Mouse (Mus musculus) kidney, postnatal 0 days (tissue): ENCODE results near the gene Olfr54. TPM values are rescaled to one million over a fixed set of nuclear protein-coding genes. Genes with fewer than 3 reads are reported as not detected.
"Not testable (repeated sequence)": the region's sequence is repeated elsewhere in the genome, so short reads cannot be mapped to it uniquely, and the experiment has no call there.

Source experiments
- ATAC-seq: fragments of 200-750 bp; cut with Nextera tagmentation; replicated peaks from 2 replicates; pipeline ENCODE4 v1.8.0; 2017; ENCODE audit warnings: low read depth, moderate number of reproducible peaks, moderate TSS enrichment, moderate library complexity; ENCODE audit not compliant: low FRiP score
- DNase-seq: peaks from one replicate; pipeline ENCODE4 v3.0.0-alpha.2; 2016; ENCODE audit warnings: low spot score
- H3K27ac ChIP-seq: fragments of 300-500 bp; sonication (generic); 2 replicates; pipeline ENCODE4 v1.5.1; 2014; ENCODE audit warnings: mild to moderate bottlenecking
- H3K27me3 ChIP-seq: fragments of 300-500 bp; sonication (generic); 2 replicates; pipeline ENCODE4 v1.6.1; 2014; ENCODE audit warnings: low read length, mixed read lengths; ENCODE audit not compliant: insufficient read depth
- H3K36me3 ChIP-seq: fragments of 300-500 bp; sonication (generic); 2 replicates; pipeline ENCODE4 v1.6.1; 2014; ENCODE audit warnings: low read length, mixed read lengths; ENCODE audit not compliant: insufficient read depth
- H3K4me1 ChIP-seq: fragments of 300-500 bp; sonication (generic); replicated peaks from 2 replicates; pipeline ENCODE4 v1.6.1; 2014; ENCODE audit warnings: antibody characterized with exemption, low read length, mixed read lengths; ENCODE audit not compliant: insufficient read depth
- H3K4me2 ChIP-seq: fragments of 300-500 bp; sonication (generic); 2 replicates; pipeline ENCODE4 v1.6.1; 2014; ENCODE audit warnings: mild to moderate bottlenecking, low read length, moderate library complexity, mixed read lengths
- H3K4me3 ChIP-seq: fragments of 300-500 bp; sonication (generic); replicated peaks from 2 replicates; pipeline ENCODE4 v1.5.1; 2014; ENCODE audit warnings: low read depth, low read length
- H3K9ac ChIP-seq: fragments of 300-500 bp; sonication (generic); 2 replicates; pipeline ENCODE4 v1.6.1; 2014; ENCODE audit warnings: low read depth, low read length
- H3K9me3 ChIP-seq: fragments of 300-500 bp; sonication (generic); replicated peaks from 2 replicates; pipeline ENCODE4 v1.6.1; 2016; ENCODE audit warnings: low read length, inconsistent platforms, mixed read lengths
- CTCF ChIP-seq: IDR thresholded peaks from 2 replicates; pipeline ENCODE4 v1.5.1; 2016; ENCODE audit warnings: antibody characterized with exemption, low read depth, mild to moderate bottlenecking, moderate library complexity
- WGBS: fragments of 180-500 bp; shearing (Covaris S2); extraction: QIAGEN DNeasy Blood & Tissue Kit; methylation state at CpG from one replicate; pipeline ENCODE4 v1.1.7; 2014; 5-methylcytosine and 5-hydroxymethylcytosine counted together
- polyA plus RNA-seq: library from polyadenylated mRNA; unstranded; fragments of >200 nt; fragmentation: Nextera tagmentation; extraction: Ambion mirVana; gene quantifications from 2 replicates; pipeline ENCODE4 v1.2.1, GENCODE M21; 2015

Olfr54 gene
- polyA plus RNA-seq, 1 experiment from 2014 or later = not detected

DNA sequence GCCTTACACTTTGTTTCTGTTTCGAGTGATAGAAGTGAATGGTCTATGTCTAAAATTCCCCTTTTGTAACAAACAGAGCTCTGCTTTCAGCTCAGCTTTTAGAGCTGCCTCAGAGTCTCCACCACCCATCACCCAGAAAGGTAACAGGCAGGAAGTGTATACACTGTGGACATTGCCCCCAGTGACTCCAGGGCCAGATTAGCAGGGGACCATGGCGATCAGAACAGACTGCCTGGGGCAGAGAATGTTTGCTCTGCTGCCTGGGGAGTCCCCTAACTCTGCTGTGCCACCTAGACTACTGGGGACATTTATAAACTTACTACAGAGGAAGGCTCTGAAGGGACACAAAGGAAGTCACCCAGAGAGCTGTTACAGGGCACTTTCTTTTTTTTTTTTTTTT is 2.3 kb downstream of the Olfr54 start:
- 50% methylated on average over 2 of the region's 2 CpGs for WGBS
- no peak for ATAC-seq
- no peaks in the 10 kb centered on the region for H3K27me3 ChIP-seq
- TF ChIP-seq CTCF = no peak
- no peak for DNase-seq
- no peaks in the 10 kb centered on the region for H3K4me1 ChIP-seq
- H3K36me3 ChIP-seq = no peaks in the 10 kb centered on the region
- no peak overlapping the region for H3K4me3 ChIP-seq
- no peaks in the 10 kb centered on the region for H3K9me3 ChIP-seq
- H3K9ac ChIP-seq = no peak overlapping the region
- H3K4me2 ChIP-seq = no peak overlapping the region
- H3K27ac ChIP-seq = no peak overlapping the region

DNA sequence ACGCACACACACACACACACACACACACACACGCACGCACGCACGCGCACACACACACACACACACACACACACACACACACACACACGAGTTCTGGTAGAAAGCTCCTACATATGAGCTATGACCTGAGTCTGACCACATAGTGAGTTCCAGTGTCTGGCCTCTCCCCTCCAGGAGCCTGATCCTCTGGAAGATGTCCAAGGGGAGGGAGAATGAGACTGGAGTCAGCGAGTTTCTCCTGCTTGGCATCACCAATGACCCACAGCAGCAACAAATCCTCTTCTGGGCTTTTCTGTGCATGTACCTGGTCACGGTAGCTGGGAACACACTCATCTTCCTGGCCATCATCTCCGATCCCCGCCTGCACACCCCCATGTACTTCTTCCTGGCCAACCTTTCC is 12.8 kb downstream of the Olfr54 start:
- H3K27me3 ChIP-seq, H3K36me3 ChIP-seq, H3K27ac ChIP-seq, H3K4me2 ChIP-seq, H3K4me3 ChIP-seq, ATAC-seq, H3K9me3 ChIP-seq, H3K4me1 ChIP-seq, H3K9ac ChIP-seq, DNase-seq: not testable (repeated sequence)
- WGBS = 85% methylated on average over 10 of the region's 11 CpGs

DNA sequence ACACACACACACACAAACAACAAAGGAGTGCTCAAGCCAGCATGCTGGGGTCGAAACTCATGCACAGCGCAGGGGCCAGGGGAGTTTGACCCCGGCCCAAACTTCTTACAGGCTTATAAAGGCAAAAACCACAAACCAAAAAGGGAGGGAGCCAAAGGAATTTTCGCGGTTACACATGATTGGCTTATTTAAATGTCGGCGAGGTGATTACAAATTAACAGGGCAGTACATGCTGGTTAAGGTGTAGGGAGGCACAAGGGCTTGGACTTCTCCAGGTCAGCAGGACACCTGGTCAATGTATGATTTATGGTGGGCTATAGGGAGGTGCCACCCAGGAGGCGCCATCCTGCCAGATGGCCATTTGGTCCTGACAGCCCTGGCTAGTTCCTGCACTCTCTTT is 15.3 kb downstream of the Olfr54 start:
- not testable (repeated sequence) for H3K36me3 ChIP-seq, H3K27ac ChIP-seq, H3K9ac ChIP-seq, DNase-seq, H3K27me3 ChIP-seq, H3K4me2 ChIP-seq, ATAC-seq, H3K4me3 ChIP-seq, H3K9me3 ChIP-seq, H3K4me1 ChIP-seq
- 31% methylated on average over 8 of the region's 8 CpGs for WGBS

DNA sequence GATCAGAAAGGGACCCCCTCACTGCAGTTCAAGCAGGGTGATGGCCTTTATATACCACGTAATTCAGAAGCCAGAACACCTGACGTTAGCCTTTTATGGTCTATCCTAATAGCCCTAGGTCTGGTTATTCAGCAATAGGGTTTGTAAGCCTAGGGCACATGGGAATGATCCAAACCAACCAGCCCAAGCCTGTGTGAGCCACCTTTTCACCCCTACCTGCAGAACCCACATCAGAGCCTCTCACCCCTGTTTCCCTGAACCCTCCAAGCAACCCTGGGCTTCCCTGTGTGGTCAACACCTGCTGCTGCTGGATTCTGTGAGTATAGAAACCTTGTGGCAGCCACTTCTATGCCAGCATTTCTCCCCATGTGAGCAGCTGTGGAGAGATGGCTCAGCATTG is 16.2 kb downstream of the Olfr54 start:
- H3K27me3 ChIP-seq = no peaks in the 10 kb centered on the region
- no peak overlapping the region for H3K4me2 ChIP-seq
- H3K9ac ChIP-seq = no peak overlapping the region
- WGBS = 50% methylated on average over 2 of the region's 2 CpGs
- no peaks in the 10 kb centered on the region for H3K9me3 ChIP-seq
- no peaks in the 10 kb centered on the region for H3K36me3 ChIP-seq
- ATAC-seq = no peak; the same call in 1 of the 2 replicates
- TF ChIP-seq CTCF = no peak
- no peak overlapping the region for H3K4me3 ChIP-seq
- H3K27ac ChIP-seq = no peak overlapping the region
- DNase-seq = no peak
- no peaks in the 10 kb centered on the region for H3K4me1 ChIP-seq

GRCm38 (mm10) chr11:51032851-51033250 is 18.8 kb downstream of the Olfr54 start:
- H3K4me1 ChIP-seq = no peaks in the 10 kb centered on the region
- peak; percentile 91 for TF ChIP-seq CTCF
- H3K9ac ChIP-seq = no peak overlapping the region
- no peak overlapping the region for H3K27ac ChIP-seq
- no peak overlapping the region for H3K4me3 ChIP-seq
- 27% methylated on average over 1 of the region's 1 CpGs for WGBS
- H3K27me3 ChIP-seq = no peaks in the 10 kb centered on the region
- H3K4me2 ChIP-seq = no peak overlapping the region
- no peaks in the 10 kb centered on the region for H3K9me3 ChIP-seq
- DNase-seq (peak; percentile 53), ATAC-seq (no peak)
- H3K36me3 ChIP-seq = no peaks in the 10 kb centered on the region

GRCm38 (mm10) chr11:51034141-51034540 is 20.1 kb downstream of the Olfr54 start:
- DNase-seq, H3K4me2 ChIP-seq, H3K27me3 ChIP-seq, H3K27ac ChIP-seq, H3K4me3 ChIP-seq, H3K36me3 ChIP-seq, H3K9me3 ChIP-seq, ATAC-seq, H3K4me1 ChIP-seq, H3K9ac ChIP-seq: not testable (repeated sequence)

DNA sequence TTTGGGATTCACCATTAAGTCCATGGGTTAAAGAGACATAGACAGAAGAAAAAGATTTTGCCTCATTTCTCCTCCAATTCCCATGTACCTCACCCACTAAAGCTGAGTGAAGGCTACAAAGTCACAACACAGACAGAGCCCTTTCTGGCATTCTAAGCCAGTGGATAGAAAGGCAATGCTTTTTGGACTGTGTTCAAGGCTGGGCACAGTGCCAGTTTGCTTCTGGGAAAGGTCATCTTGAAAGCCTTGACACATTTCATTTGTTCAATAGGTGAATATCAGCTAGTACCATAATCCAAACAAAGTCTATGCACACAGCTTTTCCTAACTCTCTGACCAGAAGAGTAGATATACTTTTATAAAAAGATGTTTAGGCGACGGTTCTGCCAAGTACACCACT is 21.9 kb downstream of the Olfr54 start:
- no peak overlapping the region for H3K4me3 ChIP-seq
- H3K9ac ChIP-seq = no peak overlapping the region
- 82% methylated on average over 2 of the region's 2 CpGs for WGBS
- H3K27ac ChIP-seq = no peak overlapping the region
- H3K27me3 ChIP-seq = no peaks in the 10 kb centered on the region
- H3K36me3 ChIP-seq = no peaks in the 10 kb centered on the region
- no peak for TF ChIP-seq CTCF
- no peak overlapping the region for H3K4me2 ChIP-seq
- DNase-seq (no peak), ATAC-seq (no peak)
- no peaks in the 10 kb centered on the region for H3K9me3 ChIP-seq
- no peaks in the 10 kb centered on the region for H3K4me1 ChIP-seq

DNA sequence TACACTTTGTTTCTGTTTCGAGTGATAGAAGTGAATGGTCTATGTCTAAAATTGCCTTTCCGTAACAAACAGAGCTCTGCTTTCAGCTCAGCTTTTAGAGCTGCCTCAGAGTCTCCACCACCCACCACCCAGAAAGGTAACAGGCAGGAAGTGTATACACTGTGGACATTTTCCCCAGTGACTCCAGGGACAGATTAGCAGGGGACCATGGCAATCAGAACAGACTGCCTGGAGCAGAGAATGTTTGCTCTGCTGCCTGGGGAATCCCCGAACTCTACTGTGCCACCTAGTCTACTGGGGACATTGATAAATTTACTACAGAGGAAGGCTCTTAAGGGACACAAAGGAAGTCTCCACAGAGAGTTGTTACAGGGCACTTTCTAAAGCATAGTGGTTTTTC is 30.7 kb downstream of the Olfr54 start:
- 65% methylated on average over 3 of the region's 3 CpGs for WGBS
- DNase-seq, H3K4me2 ChIP-seq, H3K27me3 ChIP-seq, H3K9ac ChIP-seq, H3K4me1 ChIP-seq, H3K36me3 ChIP-seq, ATAC-seq, H3K4me3 ChIP-seq, H3K9me3 ChIP-seq, H3K27ac ChIP-seq: not testable (repeated sequence)

DNA sequence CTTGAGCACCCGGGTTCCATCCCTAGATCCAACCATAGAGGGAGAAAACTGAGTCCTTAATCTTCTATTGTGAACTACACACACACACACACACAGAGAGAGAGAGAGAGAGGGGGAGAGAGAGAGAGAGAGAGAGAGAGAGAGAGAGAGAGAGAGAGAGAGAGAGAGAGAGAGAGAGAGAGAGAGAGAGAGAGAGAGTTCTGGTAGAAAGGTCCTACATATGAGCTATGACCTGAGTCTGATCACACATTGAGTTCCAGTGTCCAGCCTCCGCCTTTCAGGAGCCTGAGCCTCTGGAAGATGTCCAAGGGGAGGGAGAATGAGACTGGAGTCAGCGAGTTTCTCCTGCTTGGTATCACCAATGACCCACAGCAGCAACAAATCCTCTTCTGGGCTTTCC is 33.8 kb downstream of the Olfr54 start, which contains the start of gene Olfr1375:
TSS of gene Olfr1375 (plus strand) at position 301 of the 400 bp plus-strand sequence.
- DNase-seq, H3K9ac ChIP-seq, H3K27me3 ChIP-seq, H3K9me3 ChIP-seq, H3K4me3 ChIP-seq, H3K36me3 ChIP-seq, H3K4me2 ChIP-seq, H3K27ac ChIP-seq, H3K4me1 ChIP-seq, ATAC-seq: not testable (repeated sequence)
- WGBS = 63% methylated on average over 3 of the region's 3 CpGs
